Mouse (Mus musculus) left cerebral cortex, postnatal 36 days (tissue): ENCODE measurements around the gene Wfdc15a. TPM values are rescaled to one million over a fixed set of nuclear protein-coding genes. Genes with fewer than 3 reads are reported as not detected.
A peak's percentile ranks its signal among the peaks of the same experiment; 100 is the strongest.
"Not testable (repeated sequence)": the region's sequence is repeated elsewhere in the genome, so short reads cannot be mapped to it uniquely, and the experiment has no call there.

ENCODE experiments used
- DNase-seq, 2 experiments: peaks; one replicate each; pipeline ENCODE4 v3.0.0; 2021 to 2022; ENCODE audit warnings: low spot score in 2 of 2, mixed read lengths in 1 of 2
- intact Hi-C: fragments of 180-260 bp; cut with DNase I; formaldehyde crosslinking; loops from one replicate; pipeline ENCODE4 v1.15.1; 2025
- total RNA-seq, 2 experiments: library from RNA; stranded (reverse); gene quantifications; 2 replicates each; pipeline ENCODE4 v1.2.3; 2021

The Wfdc15a gene
- not detected for total RNA-seq

- DNase-seq = no peak
- intact Hi-C loops = no loop called here
These were observed at the start of gene Wfdc15a for GRCm38 (mm10) chr2:164199626-164200327. Gene Wfdc15a, minus strand, starts transcription at chr2:164200130.

DNA sequence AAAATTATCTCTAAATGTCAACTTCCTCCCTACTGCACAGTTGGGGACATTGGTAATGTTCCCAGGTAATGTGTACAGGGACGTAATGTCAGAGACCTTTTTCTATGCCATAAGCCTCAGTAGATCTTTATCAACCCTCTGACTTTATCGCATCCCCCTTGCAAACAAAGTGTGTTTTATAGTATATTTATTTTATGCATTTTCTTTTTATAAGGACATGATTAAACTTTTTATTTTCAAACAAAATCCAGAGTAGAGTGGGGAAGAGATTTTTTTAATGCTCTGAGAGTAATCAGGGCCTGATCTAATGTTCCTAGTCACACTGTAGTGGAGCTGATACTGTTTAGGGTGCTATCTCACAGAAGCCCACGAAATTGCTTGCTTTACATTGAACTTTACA, 38.4 kb upstream of the Wfdc15a start, which contains the start of gene Svs2:
Svs2 (minus strand) TSS at position 101 of the 400 bp plus-strand sequence.
- DNase-seq = no peak
- intact Hi-C loops = no loop called here

DNA sequence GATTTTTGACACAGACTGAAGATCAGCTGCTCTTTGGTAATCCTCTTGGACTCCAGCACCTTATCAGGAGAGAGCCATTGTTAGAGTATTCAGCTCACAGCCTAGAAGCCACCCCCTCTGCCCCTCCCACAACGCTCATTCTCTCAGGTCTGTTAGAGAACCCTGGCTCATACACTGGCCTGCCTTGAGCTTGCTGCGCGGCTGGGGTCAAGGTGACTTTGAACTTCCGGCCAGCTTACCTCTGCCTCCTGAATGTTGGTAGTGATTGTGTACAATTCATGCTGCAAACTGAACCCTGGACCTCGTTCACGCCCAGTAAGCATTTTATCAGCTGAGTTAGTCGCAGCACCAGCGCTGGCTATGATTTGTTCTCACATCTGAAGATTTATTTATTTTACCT, 32.7 kb upstream of the Wfdc15a start:
- intact Hi-C loops = no loop called here
- no peak for DNase-seq

DNA sequence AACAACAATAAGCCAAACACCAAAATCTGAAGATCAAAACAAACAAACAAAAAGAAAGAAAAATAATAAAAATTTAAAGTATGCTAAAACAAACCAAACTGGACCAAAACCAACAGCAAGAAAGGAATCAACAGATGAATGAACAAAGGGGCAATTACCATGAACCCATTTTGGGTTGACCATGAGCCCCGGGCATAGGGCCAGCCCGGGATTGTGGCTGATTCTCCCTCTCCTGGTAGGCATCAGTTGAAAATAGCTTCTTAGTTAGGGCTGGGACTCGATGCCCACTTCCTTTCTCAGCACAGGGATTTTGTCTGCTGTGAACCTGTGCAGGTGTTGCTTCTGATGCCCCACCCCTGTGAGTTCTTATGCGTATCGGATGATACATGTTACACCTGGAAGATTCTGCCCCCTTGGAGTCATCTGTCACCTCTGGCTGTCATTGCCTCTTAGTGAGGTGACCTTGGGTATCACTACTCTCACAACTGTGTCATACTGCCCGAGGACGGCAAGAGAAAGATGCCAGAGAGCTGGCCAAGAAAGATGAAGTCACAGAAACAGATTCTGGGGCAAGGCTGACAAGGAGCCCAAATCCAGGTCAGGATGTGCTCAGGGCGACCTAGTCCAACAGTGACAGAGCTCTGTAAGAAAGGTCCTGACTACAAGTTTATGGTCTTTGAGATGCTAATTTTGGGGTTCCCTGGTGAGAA, 28.6 kb upstream of the Wfdc15a start:
- intact Hi-C loops = no loop called here
- no peak for DNase-seq

GRCm38 (mm10) chr2:164221522-164221921, 21.6 kb upstream of the Wfdc15a start, which contains the start of gene Wfdc15b:
Gene Wfdc15b, minus strand, starts transcription at chr2:164221660.
- intact Hi-C loops = no loop called here
- DNase-seq = no peak

GRCm38 (mm10) chr2:164219295-164219694, 19.4 kb upstream of the Wfdc15a start:
- intact Hi-C loops = no loop called here
- no peak for DNase-seq

GRCm38 (mm10) chr2:164212711-164213110, 12.8 kb upstream of the Wfdc15a start:
- intact Hi-C loops = no loop called here
- DNase-seq = peak; percentile 23 to 25

DNA sequence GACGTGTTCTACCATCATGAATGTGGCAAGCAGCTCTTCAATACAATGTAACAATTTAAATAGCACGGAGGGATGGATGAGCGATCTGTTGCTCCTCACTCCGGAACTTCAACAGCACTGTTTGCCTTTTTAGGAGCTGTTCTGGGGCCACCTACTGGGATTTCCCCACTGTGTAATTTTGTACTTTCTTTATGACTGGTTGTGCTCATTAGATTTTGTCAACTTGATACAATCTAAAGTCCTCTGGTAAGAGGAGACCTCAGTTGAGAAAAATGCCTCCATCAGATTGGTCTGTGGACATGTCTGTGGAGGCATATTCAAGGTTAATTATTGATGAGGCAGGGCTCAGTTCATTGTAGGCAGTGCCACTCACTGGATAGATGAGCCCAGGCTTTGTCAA, 11.0 kb upstream of the Wfdc15a start:
- DNase-seq = no peak
- intact Hi-C loops = no loop called here

DNA sequence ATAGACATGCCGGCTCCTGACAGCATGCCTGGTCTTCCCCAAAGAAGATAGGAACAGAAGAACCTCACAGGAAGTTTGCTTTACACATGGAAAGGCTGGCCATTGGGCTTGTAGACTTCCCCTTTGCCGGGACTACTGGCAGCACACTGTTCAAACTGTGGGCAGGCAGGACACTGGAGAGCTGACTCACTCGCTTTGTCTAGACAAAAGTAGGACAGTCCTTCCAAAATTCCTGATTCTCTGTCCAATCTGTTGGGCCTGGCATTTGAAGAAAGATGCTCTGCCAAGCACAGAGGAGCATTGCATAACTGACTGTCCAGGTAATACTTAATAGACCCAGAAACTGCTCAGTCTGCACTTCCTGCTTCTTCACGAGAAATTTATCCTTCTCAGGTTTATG, 6.7 kb upstream of the Wfdc15a start:
- intact Hi-C loops = no loop called here
- peak; percentile 10 to 12 for DNase-seq

- DNase-seq, intact Hi-C loops: not testable (repeated sequence)
These were observed 6.1 kb upstream of the Wfdc15a start for GRCm38 (mm10) chr2:164206011-164206410.

GRCm38 (mm10) chr2:164196700-164196990, 3.3 kb downstream of the Wfdc15a start:
- intact Hi-C loops = no loop called here

GRCm38 (mm10) chr2:164195971-164196699, 3.8 kb downstream of the Wfdc15a start:
- intact Hi-C loops = no loop called here
- no peak for DNase-seq

More at GRCm38 (mm10) chr2:164196700-164196990, 3.3 kb downstream of the Wfdc15a start:
- DNase-seq = no peak

- intact Hi-C loops = no loop called here
- DNase-seq = no peak
These were observed 4.8 kb downstream of the Wfdc15a start for GRCm38 (mm10) chr2:164194959-164195630.

- no peak for DNase-seq
- intact Hi-C loops = no loop called here
These were observed 7.7 kb downstream of the Wfdc15a start for GRCm38 (mm10) chr2:164192279-164192678.

GRCm38 (mm10) chr2:164190576-164190975, 9.4 kb downstream of the Wfdc15a start, which contains the start of gene Wfdc12:
Gene Wfdc12, minus strand, starts transcription at chr2:164190608.
- no peak for DNase-seq
- intact Hi-C loops = no loop called here

DNA sequence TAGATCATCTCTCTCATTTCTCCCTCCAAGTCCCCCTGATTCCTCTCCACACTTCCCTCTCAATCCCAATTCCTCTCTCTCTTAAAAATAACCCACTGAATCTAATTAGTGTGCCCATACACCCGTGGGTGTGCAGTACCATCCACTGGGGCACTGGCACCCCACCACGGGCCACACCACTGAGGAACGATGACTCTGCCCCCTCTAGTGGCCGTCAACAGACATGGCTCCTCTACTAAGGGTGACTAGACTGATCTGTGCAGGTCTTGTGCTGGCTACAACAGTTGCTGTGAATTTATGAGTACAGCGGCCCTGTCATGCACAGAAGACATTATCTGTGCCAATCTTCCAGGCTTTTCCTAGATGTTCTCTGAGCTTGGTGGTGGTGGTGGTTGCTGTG, 11.2 kb downstream of the Wfdc15a start:
- intact Hi-C loops = loop anchor here (10.0 kb wide), 1 partner anchor 196 kb away; the partner anchor contains the start of gene Slpi
- no peak for DNase-seq

DNA sequence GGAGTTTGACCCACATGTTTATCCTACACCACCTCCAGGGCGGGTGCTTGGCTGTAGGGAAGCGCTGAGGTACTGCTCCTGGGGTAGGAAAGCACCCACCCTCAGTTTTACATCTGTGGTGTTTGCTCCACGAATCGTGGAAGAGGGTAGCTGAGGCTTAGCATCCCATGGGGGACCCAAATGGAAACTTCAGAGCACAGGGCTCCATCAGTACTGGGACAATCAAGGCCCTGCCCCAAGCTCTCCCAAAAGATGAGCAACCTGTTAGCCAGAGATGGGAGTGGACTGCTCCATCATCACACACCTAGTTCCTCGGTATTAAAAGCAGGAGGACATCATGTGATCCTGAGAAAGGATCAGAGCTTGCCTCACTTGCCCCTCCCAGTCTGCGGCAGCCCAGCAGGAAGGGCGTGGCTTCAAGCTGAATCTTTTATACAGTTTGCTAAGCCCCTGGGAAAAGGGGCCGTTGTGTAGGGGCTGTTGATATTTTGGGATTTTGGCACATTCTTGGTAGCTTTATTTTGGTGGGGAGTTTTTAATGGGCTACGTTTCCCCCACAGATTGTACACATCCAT, 15.7 kb downstream of the Wfdc15a start:
- DNase-seq = no peak
- intact Hi-C loops = loop anchor here (10.0 kb wide), 1 partner anchor 201 kb away; the partner anchor contains the start of gene Slpi

- intact Hi-C loops = loop anchor here (10.0 kb wide), 1 partner anchor 201 kb away; the partner anchor contains the start of gene Slpi
- DNase-seq = no peak
These were observed 16.6 kb downstream of the Wfdc15a start for GRCm38 (mm10) chr2:164183340-164183739.

- intact Hi-C loops = loop anchor here (10.0 kb wide), 1 partner anchor 202 kb away; the partner anchor contains the start of gene Slpi
- DNase-seq = no peak
These were observed 17.2 kb downstream of the Wfdc15a start, which contains the start of gene Wfdc5 for GRCm38 (mm10) chr2:164182692-164183255. Gene Wfdc5, minus strand, starts transcription at chr2:164182742.
